Mouse (Mus musculus): ENCODE data around the gene AI661453. TPM values are rescaled to one million over a fixed set of nuclear protein-coding genes. Genes with fewer than 3 reads are reported as not detected.

Gene AI661453
- polyA plus RNA-seq, 1 experiment from 2014 or later, result 0.55 TPM

DNA sequence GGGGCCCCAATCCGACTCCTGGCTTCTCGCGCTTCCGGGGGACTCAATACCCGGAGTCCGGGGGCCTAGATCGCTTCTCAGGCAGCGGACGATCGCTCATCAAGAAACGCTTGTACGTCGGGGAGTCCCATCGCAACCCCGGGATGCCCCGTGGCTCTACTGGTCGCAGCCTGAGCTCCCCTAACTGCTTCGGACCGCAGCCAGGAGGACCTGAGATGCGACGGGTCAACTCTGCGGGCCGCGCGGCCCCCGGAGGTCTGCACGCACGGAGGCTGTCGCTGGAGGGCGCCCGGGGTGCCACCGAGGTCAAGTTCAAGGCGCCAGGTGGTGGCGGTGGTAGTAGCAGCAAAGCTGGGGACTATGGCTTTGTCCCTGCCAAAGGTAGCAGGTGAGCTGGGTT lies 32.1 kb downstream of the AI661453 start:
- peaks cover 33% of the 10 kb centered on the region for H3K4me1 ChIP-seq (replicated peaks)
- WGBS, result 6% methylated on average over 34 of the region's 34 CpGs
- H3K27me3 ChIP-seq, result peaks cover 86% of the 10 kb centered on the region
- H3K4me3 ChIP-seq (replicated peaks), result peak overlapping the region; percentile 29
- no peaks in the 10 kb centered on the region for H3K36me3 ChIP-seq
- H3K9me3 ChIP-seq, result no peaks in the 10 kb centered on the region
- no peak overlapping the region; the same call in 1 of the 2 replicates for H3K9ac ChIP-seq (replicated peaks)
- H3K4me2 ChIP-seq, result peak overlapping the region; percentile 45
- H3K27ac ChIP-seq, result no peak overlapping the region
- ATAC-seq (ENCODE audit: insufficient number of reproducible peaks, insufficient read depth, low FRiP score, low TSS enrichment, low read depth), result no peak

- WGBS, result 86% methylated on average over 4 of the region's 4 CpGs
- H3K36me3 ChIP-seq, result no peaks in the 10 kb centered on the region
Observed at GRCm38 (mm10) chr17:47469642-47470041, 33.2 kb downstream of the AI661453 start.

GRCm38 (mm10) chr17:47470121-47470520 lies 33.7 kb downstream of the AI661453 start:
- Histone ChIP-seq H3K9me3 (no peaks in the 10 kb centered on the region), H3K4me1 (replicated peaks) (peaks cover 33% of the 10 kb centered on the region), H3K9ac (replicated peaks) (no peak overlapping the region), H3K36me3 (no peaks in the 10 kb centered on the region), H3K27me3 (peaks cover 75% of the 10 kb centered on the region), H3K4me3 (replicated peaks) (no peak overlapping the region), H3K27ac (no peak overlapping the region), H3K4me2 (no peak overlapping the region)
- ATAC-seq (ENCODE audit: insufficient number of reproducible peaks, insufficient read depth, low FRiP score, low TSS enrichment, low read depth), result no peak
- WGBS, result 95% methylated on average over 4 of the region's 4 CpGs

More at GRCm38 (mm10) chr17:47469642-47470041, 33.2 kb downstream of the AI661453 start:
- no peak for ATAC-seq (ENCODE audit: insufficient number of reproducible peaks, insufficient read depth, low FRiP score, low TSS enrichment, low read depth)
- Histone ChIP-seq H3K27me3 (peaks cover 79% of the 10 kb centered on the region), H3K9ac (replicated peaks) (no peak overlapping the region), H3K4me1 (replicated peaks) (peaks cover 33% of the 10 kb centered on the region), H3K9me3 (no peaks in the 10 kb centered on the region), H3K4me2 (no peak overlapping the region), H3K4me3 (replicated peaks) (no peak overlapping the region), H3K27ac (no peak overlapping the region)

GRCm38 (mm10) chr17:47470686-47471085 lies 34.3 kb downstream of the AI661453 start:
- no peak overlapping the region for H3K9ac ChIP-seq (replicated peaks)
- peaks cover 69% of the 10 kb centered on the region for H3K27me3 ChIP-seq

DNA sequence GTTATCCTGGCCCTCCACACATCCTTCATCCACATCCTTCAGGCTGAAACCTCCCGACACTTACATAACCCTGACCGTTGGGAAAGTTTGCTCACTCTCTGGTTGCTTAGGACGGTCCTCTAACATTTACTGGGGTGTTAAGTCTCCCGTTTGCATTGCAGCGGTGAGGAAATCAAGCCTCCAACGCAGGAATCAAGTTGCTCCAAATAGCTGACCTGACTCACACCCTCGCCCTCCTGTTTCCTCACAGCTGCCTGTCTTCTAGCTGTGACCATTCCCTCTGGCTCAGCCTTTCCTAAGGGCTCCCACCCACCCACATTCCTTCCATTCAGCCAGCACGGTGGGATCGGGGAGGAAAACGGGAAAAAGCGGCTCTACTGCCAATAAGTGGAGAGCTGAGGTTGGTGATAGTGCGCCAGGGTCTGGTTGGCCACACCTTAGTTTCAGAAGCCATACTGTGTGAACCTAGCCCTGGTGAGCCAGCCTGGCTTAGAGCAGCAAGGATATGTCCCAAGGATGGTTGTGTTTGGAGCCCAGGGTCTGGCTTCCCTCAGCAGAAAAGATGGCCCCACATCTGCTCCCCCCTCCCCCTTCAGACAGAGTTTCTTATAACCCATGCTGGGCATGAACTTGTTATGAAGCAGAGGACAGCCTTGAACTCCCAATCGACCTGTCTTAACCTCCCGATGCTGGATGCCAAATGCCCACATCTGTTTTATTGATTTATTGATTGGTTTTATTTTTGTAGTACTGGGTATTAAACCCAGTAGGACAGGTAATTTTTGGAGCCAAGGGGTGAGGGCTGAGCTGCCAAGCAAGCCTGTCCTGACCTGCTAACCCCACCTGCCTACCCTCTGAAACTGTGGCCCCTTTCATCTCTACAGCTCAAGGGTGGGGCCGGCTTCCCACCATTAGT lies 36.3 kb downstream of the AI661453 start:
- no peak for ATAC-seq (ENCODE audit: insufficient number of reproducible peaks, insufficient read depth, low FRiP score, low TSS enrichment, low read depth)
- H3K4me2 ChIP-seq, result no peak overlapping the region
- no peak overlapping the region for H3K9ac ChIP-seq (replicated peaks)
- H3K4me1 ChIP-seq (replicated peaks), result peaks cover 21% of the 10 kb centered on the region
- no peak overlapping the region for H3K4me3 ChIP-seq (replicated peaks)
- 33% methylated on average over 15 of the region's 15 CpGs for WGBS
- no peak overlapping the region; the same call in 1 of the 2 replicates for H3K27ac ChIP-seq
- no peaks in the 10 kb centered on the region for H3K9me3 ChIP-seq
- no peaks in the 10 kb centered on the region for H3K36me3 ChIP-seq
- peaks cover 49% of the 10 kb centered on the region for H3K27me3 ChIP-seq

More at GRCm38 (mm10) chr17:47470686-47471085, 34.3 kb downstream of the AI661453 start:
- Histone ChIP-seq H3K9me3 (no peaks in the 10 kb centered on the region), H3K27ac (no peak overlapping the region), H3K4me1 (replicated peaks) (peaks cover 29% of the 10 kb centered on the region), H3K4me3 (replicated peaks) (no peak overlapping the region), H3K36me3 (no peaks in the 10 kb centered on the region), H3K4me2 (no peak overlapping the region)
- WGBS, result 82% methylated on average over 5 of the region's 5 CpGs
- ATAC-seq (ENCODE audit: insufficient number of reproducible peaks, insufficient read depth, low FRiP score, low TSS enrichment, low read depth), result no peak

GRCm38 (mm10) chr17:47473434-47473974 lies 37.1 kb downstream of the AI661453 start:
- Histone ChIP-seq H3K9me3 (no peaks in the 10 kb centered on the region), H3K4me3 (replicated peaks) (no peak overlapping the region), H3K4me1 (replicated peaks) (peaks cover 14% of the 10 kb centered on the region), H3K9ac (replicated peaks) (no peak overlapping the region), H3K4me2 (no peak overlapping the region), H3K27ac (no peak overlapping the region), H3K36me3 (no peaks in the 10 kb centered on the region), H3K27me3 (peaks cover 41% of the 10 kb centered on the region)
- 16% methylated on average over 8 of the region's 8 CpGs for WGBS
- ATAC-seq (ENCODE audit: insufficient number of reproducible peaks, insufficient read depth, low FRiP score, low TSS enrichment, low read depth), result no peak

DNA sequence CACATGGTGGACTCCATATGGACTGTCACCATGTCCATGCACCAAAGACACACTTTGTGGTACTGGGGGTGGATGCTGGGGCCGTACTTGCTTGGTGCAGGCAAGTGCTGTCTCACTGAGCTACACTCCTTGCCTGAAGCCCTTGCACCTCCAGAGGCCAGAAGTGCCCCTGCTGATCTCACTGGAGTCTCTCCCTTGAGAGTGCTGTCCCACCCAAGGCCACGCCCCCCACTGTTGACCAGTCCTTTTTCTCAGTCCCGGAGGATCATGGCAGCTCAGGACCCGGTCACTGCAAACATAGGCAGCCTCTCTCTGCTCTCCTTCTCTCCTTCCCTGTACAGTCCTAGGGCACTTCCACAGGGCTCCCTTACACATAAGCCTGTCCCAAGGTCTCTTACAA lies 37.8 kb downstream of the AI661453 start:
- H3K36me3 ChIP-seq, result no peaks in the 10 kb centered on the region
- H3K9me3 ChIP-seq, result no peaks in the 10 kb centered on the region
- H3K4me3 ChIP-seq (replicated peaks), result no peak overlapping the region
- no peak overlapping the region for H3K9ac ChIP-seq (replicated peaks)
- H3K27me3 ChIP-seq, result peaks cover 33% of the 10 kb centered on the region
- H3K27ac ChIP-seq, result no peak overlapping the region
- no peak for ATAC-seq (ENCODE audit: insufficient number of reproducible peaks, insufficient read depth, low FRiP score, low TSS enrichment, low read depth)
- H3K4me2 ChIP-seq, result no peak overlapping the region
- H3K4me1 ChIP-seq (replicated peaks), result peaks cover 12% of the 10 kb centered on the region
- WGBS, result 80% methylated on average over 4 of the region's 4 CpGs

DNA sequence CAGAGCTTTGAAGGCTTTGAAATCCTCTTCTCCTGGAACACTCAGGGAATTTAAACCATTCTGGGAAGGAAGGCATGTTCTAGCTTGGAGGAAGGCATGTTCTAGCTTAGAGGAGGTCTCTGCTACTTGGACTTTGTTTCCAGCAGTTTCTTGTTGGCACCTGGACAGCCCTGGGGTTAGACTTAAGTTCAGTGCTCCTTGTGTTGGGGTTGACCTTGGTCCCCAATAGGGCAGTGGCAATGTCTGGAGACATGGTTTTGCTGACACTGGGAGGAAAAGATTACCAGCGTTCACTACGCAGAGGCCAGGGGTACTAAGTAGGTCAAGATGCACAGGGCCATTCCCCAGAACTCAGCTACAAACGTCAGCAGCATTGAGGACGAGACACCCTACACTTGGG lies 38.8 kb downstream of the AI661453 start:
- Histone ChIP-seq H3K27me3 (peaks cover 24% of the 10 kb centered on the region), H3K9ac (replicated peaks) (no peak overlapping the region), H3K4me3 (replicated peaks) (no peak overlapping the region), H3K4me2 (no peak overlapping the region), H3K4me1 (replicated peaks) (peaks cover 12% of the 10 kb centered on the region), H3K9me3 (no peaks in the 10 kb centered on the region), H3K36me3 (no peaks in the 10 kb centered on the region), H3K27ac (no peak overlapping the region)
- 90% methylated on average over 4 of the region's 4 CpGs for WGBS
- ATAC-seq (ENCODE audit: insufficient number of reproducible peaks, insufficient read depth, low FRiP score, low TSS enrichment, low read depth), result no peak

DNA sequence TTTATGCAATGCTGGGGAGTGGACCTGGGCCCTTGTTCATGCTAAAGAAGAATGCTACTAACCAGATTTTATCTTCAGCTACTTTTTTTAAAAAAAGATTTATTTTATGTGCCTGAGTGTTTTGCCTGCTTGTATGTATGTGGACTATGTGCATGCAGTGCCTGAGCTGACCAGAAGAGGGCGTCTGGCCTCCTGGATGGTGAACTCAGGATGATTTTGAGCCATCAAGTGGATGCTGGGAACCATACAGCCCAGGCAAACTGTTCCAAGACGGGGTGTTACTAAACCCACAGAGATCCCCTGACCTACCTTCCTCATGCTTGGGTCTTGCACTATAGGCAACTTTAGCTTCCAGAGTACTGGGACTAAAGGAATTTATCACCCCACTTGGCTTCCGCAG lies 39.3 kb downstream of the AI661453 start:
- Histone ChIP-seq H3K9ac (replicated peaks) (no peak overlapping the region), H3K27ac (no peak overlapping the region), H3K9me3 (no peaks in the 10 kb centered on the region), H3K27me3 (peaks cover 19% of the 10 kb centered on the region), H3K4me1 (replicated peaks) (peaks cover 9% of the 10 kb centered on the region), H3K4me3 (replicated peaks) (no peak overlapping the region), H3K4me2 (no peak overlapping the region), H3K36me3 (no peaks in the 10 kb centered on the region)
- 64% methylated on average over 3 of the region's 3 CpGs for WGBS
- no peak for ATAC-seq (ENCODE audit: insufficient number of reproducible peaks, insufficient read depth, low FRiP score, low TSS enrichment, low read depth)

- Histone ChIP-seq H3K27ac (no peak overlapping the region), H3K36me3 (no peaks in the 10 kb centered on the region), H3K4me1 (replicated peaks) (peaks cover 8% of the 10 kb centered on the region), H3K4me3 (replicated peaks) (no peak overlapping the region), H3K9me3 (no peaks in the 10 kb centered on the region), H3K27me3 (no peaks in the 10 kb centered on the region), H3K4me2 (no peak overlapping the region), H3K9ac (replicated peaks) (no peak overlapping the region)
- no peak for ATAC-seq (ENCODE audit: insufficient number of reproducible peaks, insufficient read depth, low FRiP score, low TSS enrichment, low read depth)
- 46% methylated on average over 3 of the region's 3 CpGs for WGBS
Observed at GRCm38 (mm10) chr17:47479887-47480286, 43.5 kb downstream of the AI661453 start.

DNA sequence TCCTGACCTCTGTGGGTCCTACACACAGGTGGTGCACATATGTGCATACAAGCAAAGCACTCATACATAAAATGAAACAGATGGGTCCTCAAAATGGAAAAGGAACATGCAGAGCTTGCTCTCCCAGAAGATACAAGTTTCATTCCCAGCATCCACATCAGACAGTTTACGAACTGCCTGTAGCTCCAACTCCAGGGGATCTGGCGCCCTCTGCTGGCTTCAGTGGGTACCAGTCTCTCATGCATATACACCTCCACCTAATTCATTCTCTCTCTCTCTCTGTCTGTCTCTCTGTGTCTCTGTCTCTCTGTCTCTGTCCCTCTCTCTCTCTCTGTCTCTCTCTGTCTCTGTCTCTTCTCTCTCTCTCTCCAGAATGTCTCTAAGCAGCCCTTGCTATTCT lies 46.0 kb downstream of the AI661453 start:
- H3K4me3 ChIP-seq (replicated peaks), result no peak overlapping the region
- no peak overlapping the region for H3K4me2 ChIP-seq
- 48% methylated on average over 2 of the region's 2 CpGs for WGBS
- H3K36me3 ChIP-seq, result 0 out of 2 replicates have a peak, but pooled peaks cover 3% of the 10 kb centered on the region
- H3K9ac ChIP-seq (replicated peaks), result no peak overlapping the region
- no peaks in the 10 kb centered on the region for H3K27me3 ChIP-seq
- H3K27ac ChIP-seq, result no peak overlapping the region
- H3K4me1 ChIP-seq (replicated peaks), result peaks cover 16% of the 10 kb centered on the region
- no peaks in the 10 kb centered on the region for H3K9me3 ChIP-seq
- ATAC-seq (ENCODE audit: insufficient number of reproducible peaks, insufficient read depth, low FRiP score, low TSS enrichment, low read depth), result no peak
